Mouse (Mus musculus): ENCODE measurements around the gene Lctl. TPM values are rescaled to one million over a fixed set of nuclear protein-coding genes. Genes with fewer than 3 reads are reported as not detected.

Lctl gene
- polyA plus RNA-seq, 1 experiment: not detected

DNA sequence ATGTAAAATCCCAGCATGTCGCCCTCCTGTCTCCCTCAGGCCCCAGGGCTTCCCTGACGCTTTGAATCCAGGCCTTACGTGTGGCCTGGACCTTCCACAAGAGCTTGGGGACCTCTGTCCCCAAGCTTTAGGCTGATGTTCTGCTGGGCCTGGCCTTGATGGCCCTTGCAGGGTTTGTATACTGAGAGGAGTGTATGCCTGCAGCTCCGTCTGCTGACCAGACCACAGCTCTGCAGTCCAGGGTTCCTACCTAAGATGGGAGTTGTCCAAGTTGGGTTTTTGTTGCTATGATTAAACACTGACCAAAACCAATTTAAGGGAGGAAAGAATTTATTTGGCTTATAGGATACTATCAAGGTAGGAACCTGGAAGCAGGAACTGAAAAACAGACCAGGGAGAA is 18.7 kb upstream of the Lctl start:
- TF ChIP-seq GATA1 (IDR thresholded peaks at IDR 0.05; ENCODE audit: low read length): no peak

- no peak for TF ChIP-seq GATA1 (IDR thresholded peaks at IDR 0.05; ENCODE audit: low read length)
These were observed 16.5 kb upstream of the Lctl start for GRCm38 (mm10) chr9:64100442-64100841.

DNA sequence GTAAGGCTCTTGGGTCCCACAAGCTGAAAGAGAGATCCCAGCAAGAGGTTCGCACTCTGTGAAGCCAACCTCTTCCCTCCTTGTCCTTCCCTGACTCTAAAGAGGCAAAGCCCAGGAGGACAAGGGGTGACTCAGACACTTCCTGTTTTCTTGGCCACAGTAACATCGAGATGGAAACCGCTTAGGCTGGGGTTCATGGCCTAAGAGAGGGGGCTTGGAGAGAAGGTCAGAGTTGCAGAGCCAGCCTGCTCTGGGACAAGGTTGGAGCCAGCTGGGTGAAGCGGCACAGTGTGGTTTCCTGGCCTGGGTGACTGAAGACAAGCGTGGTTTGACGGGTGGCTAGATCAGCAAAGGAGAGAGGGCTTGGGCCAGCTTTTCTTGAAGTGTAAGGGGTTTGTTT is 11.6 kb upstream of the Lctl start:
- no peak for TF ChIP-seq GATA1 (IDR thresholded peaks at IDR 0.05; ENCODE audit: low read length)

GRCm38 (mm10) chr9:64110502-64110901 is 6.4 kb upstream of the Lctl start:
- no peak for TF ChIP-seq GATA1 (IDR thresholded peaks at IDR 0.05; ENCODE audit: low read length)

GRCm38 (mm10) chr9:64114646-64115045 is 2.3 kb upstream of the Lctl start:
- TF ChIP-seq GATA1 (IDR thresholded peaks at IDR 0.05; ENCODE audit: low read length): no peak

- no peak for TF ChIP-seq GATA1 (IDR thresholded peaks at IDR 0.05; ENCODE audit: low read length)
These were observed 1.2 kb upstream of the Lctl start for GRCm38 (mm10) chr9:64115756-64116155.

- TF ChIP-seq GATA1 (IDR thresholded peaks at IDR 0.05; ENCODE audit: low read length): no peak
These were observed 3.0 kb downstream of the Lctl start for GRCm38 (mm10) chr9:64119898-64120297.

DNA sequence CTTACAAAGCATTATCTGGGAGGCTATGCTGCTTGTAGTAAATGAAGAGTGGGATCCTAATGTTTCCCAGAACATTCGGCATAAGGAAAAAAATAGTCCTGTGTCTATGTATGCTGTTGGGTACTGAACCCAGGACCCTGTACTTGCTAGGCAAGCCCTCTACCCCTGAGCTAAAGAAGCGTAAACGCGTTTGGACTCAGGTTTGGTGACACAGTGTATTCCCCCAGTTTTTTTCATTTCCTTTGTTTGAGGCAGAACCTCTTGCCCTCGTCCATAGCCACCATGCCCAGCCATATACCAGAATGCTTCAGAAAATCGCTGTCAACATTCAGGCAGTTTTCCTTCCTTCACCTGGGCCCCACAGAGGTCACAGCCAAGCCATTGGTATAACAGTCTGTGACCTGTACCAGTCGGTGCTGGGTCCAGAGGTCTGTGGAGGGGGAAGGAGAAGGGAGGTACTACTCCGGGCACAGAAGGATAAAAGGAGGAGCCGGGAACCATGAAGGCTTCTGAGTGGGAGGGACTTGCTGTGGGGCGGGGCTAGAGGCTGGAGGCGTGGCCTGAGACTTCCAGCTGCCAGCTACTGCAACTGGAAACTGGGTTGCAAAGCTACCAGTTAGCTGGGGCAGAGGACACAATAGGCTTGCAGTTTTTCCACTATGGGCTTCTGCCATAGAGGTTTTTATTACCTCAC is 3.8 kb downstream of the Lctl start:
- TF ChIP-seq GATA1 (IDR thresholded peaks at IDR 0.05; ENCODE audit: low read length): no peak

GRCm38 (mm10) chr9:64122601-64123000 is 5.7 kb downstream of the Lctl start:
- no peak for TF ChIP-seq GATA1 (IDR thresholded peaks at IDR 0.05; ENCODE audit: low read length)

DNA sequence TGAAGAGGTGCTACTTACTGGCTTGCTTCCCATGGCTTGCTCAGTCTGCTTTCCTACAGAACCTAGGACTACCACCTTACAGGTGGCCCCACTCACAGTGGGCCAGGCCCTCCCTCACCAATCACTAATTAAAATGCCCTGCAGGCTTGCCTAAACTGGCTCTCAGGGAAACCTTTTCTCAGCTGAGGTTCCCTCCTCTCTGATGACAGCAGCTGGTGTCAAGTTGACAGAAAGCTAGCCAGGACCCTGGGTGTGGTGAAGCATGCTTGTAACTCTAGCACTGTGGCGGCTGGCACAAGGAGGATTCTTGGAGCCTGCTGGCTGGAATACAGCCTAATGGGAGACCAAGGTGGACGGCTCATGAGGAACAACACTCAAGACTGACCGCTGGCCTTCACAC is 8.4 kb downstream of the Lctl start:
- TF ChIP-seq GATA1 (IDR thresholded peaks at IDR 0.05; ENCODE audit: low read length): no peak

DNA sequence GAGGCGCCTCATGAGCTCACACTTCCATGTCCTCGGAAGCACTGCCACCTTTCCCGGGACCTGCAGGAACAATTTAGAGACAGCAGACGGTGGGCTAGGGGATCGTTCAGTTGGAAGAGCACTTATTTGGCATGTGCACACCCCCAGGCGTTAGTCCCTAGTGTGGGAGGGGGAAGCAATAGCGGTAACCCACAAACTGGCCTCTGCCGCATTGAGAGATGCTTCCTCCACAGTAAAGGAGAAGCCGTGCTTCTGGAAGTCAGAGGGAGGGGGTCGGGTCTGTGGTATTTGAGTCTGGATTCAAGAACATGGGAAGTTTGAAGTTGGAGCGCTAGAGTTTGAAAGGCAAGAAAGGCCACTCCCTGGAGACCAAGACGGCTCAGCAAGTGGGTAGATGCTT is 9.2 kb downstream of the Lctl start:
- TF ChIP-seq GATA1 (IDR thresholded peaks at IDR 0.05; ENCODE audit: low read length): no peak

DNA sequence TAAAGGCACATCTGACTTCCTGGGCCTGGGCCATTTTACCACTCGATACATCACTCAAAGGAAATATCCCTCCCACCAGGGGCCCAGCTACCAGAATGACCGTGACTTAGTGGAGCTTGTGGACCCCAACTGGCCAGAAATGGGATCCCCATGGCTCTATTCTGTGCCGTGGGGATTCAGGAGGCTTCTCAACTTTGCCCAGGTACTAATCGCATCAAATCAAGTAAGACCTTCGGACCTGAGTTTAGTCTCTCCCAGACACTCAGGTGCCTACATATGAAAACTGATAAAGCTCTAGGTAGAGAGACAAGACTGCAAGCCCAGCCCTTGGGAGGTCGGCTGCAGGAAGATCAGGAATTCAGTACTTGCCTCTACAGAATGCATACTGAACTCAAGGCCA is 14.7 kb downstream of the Lctl start:
- no peak for TF ChIP-seq GATA1 (IDR thresholded peaks at IDR 0.05; ENCODE audit: low read length)

GRCm38 (mm10) chr9:64139879-64140278 is 22.9 kb downstream of the Lctl start:
- no peak for TF ChIP-seq GATA1 (IDR thresholded peaks at IDR 0.05; ENCODE audit: low read length)

GRCm38 (mm10) chr9:64156641-64157040 is 39.7 kb downstream of the Lctl start:
- no peak for TF ChIP-seq GATA1 (IDR thresholded peaks at IDR 0.05; ENCODE audit: low read length)

DNA sequence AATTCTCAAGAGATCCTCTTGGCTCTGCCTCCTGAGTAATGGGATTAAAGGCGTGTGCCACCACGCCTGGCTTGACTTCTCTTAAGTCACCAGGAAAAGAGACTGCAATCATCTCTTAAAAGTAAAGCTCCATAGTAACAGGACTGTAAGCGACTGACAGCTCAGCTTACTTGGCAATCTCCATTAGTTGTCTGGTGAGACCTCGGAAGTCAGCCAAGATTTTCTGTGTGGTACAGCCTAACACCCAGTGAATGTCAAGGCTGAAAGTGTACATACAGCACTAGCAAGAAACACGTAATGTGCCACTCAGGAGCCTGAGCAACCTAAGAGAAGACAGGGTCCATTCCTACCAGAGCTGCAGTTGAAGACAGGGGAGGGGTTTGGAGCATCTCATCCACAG is 43.5 kb downstream of the Lctl start:
- no peak for TF ChIP-seq GATA1 (IDR thresholded peaks at IDR 0.05; ENCODE audit: low read length)

DNA sequence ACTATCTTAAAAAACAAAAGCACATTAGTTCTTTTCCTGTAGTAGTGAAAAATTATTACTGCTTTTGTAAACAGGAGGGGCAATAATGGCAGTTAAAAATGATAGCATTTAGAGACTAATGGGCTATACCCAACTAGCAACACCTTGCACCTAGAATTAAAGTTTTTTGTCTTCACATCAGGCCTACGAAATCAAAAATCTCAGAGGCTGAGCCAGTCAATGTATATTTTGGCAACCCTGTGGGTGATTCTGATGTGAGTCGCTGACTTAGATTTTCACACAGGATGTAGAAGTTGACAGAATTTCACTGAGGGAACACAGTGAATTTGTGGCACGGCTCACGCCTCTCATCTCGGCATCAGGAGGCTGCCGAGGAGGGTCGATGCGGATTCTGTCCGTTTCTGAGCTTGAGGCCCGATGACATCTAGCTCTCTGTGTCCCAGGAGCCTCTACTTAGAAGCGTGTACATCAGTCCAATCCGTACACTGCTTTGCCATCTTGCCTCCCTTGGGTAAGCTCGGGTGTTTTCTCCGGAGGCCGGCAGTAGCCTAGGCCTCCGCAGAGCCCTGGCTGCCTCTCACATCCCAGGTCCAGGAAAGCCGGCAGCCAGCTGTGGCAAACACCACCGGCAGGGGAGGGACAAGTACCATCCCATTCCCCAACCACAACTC is 55.3 kb downstream of the Lctl start:
- TF ChIP-seq GATA1 (IDR thresholded peaks at IDR 0.05; ENCODE audit: low read length): no peak
